Comparison of ENCODE assay signal across 8 mouse cellular contexts in the genomic region with DNA sequence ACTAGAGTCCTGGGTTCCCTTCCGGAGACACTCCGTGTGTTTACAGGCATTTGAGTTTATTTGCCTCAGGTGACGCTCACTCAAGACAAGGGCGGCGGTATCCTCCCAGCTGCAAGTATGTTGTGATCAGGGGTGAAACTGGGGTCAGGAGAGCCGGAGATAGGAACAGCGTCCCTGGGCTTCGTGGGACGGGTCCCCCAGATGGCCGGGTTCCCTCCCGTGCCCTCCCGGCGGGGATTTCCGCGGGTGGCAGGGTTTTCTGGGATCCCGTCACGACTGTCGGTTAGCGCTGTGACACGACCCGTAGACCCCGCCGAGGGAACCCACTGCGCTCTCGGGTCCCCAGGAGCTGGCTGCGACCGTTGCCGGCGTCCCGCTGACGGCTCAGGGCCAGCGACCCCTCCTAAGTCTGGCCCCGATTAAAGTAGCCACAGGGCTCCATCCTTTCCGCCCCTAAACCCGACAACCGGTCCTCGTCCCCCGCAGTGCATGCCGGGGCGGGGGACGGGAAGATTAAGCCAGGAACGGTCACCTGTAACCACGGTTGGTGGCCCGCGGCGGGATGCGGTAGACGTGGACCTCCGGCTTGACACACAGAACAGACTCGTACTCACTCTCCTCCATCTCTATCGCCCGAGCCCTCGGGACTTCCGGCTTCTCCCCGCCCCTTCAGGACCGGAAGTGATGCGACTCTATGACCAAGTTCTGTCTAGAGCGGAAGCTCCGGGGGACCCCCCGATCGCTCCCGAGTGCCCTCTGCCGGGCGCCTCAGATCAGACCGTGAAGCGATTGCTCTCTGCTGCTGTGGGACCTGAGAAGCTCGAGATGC. TPM values are rescaled to one million over a fixed set of nuclear protein-coding genes. Genes with fewer than 3 reads are reported as not detected.
DNase-seq lines count a peak whose midpoint lies in the region; ATAC-seq lines count a peak whose summit lies in the region.

Gene Necap2 (minus strand): TSS at position 677 of the 829 bp plus-strand sequence.

- peak within 1 kb of the TSS; percentile 93 for H3K9ac ChIP-seq in heart, embryonic 14.5 days (ENCODE audit: low read length)
- peak within 1 kb of the TSS; percentile 97 for H3K9ac ChIP-seq in liver, embryonic 13.5 days
- peak within 1 kb of the TSS; percentile 91 for H3K9ac ChIP-seq in stomach, embryonic 16.5 days (ENCODE audit: low read length)

- WGBS in heart, embryonic 14.5 days = under 1% methylated on average over 67 of the region's 67 CpGs
- under 1% methylated on average over 67 of the region's 67 CpGs for WGBS in liver, embryonic 13.5 days (ENCODE audit: insufficient replicate concordance)
- under 1% methylated on average over 67 of the region's 67 CpGs for WGBS in stomach, embryonic 16.5 days

- peak; percentile 89 for ATAC-seq in heart, embryonic 14.5 days (ENCODE audit: insufficient number of reproducible peaks, insufficient read depth, low FRiP score, low read depth)
- ATAC-seq in liver, embryonic 13.5 days (ENCODE audit: low read depth) = peak; percentile 76
- ATAC-seq in stomach, embryonic 16.5 days (ENCODE audit: insufficient read depth, low FRiP score) = peak; percentile 95

- H3K36me3 ChIP-seq in heart, embryonic 14.5 days (ENCODE audit: control insufficient read depth, insufficient read depth, low read length) = peaks cover 18% of the 10 kb centered on the region
- H3K36me3 ChIP-seq in liver, embryonic 13.5 days = peaks cover 29% of the 10 kb centered on the region
- H3K36me3 ChIP-seq in stomach, embryonic 16.5 days (ENCODE audit: control insufficient read depth, insufficient read depth, low read length) = no peaks in the 10 kb centered on the region

- H3K4me1 ChIP-seq in brown adipose tissue, adult 24 weeks (ENCODE audit: control insufficient read depth, insufficient read depth, insufficient read length, low read length) = peaks cover 13% of the 10 kb centered on the region
- H3K4me1 ChIP-seq in heart, embryonic 14.5 days (ENCODE audit: control insufficient read depth in 2 of 2, insufficient read depth in 2 of 2, low read length in 2 of 2) = peaks cover 19 to 34% of the 10 kb centered on the region in 2 experiments
- H3K4me1 ChIP-seq in liver, embryonic 13.5 days (replicated peaks) = peaks cover 49% of the 10 kb centered on the region
- peaks cover 14% of the 10 kb centered on the region for H3K4me1 ChIP-seq in stomach, embryonic 16.5 days (ENCODE audit: control insufficient read depth, insufficient read depth, low read length)

- no peaks in the 10 kb centered on the region for H3K9me3 ChIP-seq in heart, embryonic 14.5 days (ENCODE audit: control insufficient read depth, low read length)
- H3K9me3 ChIP-seq in liver, embryonic 13.5 days (replicated peaks) = no peaks in the 10 kb centered on the region
- H3K9me3 ChIP-seq in stomach, embryonic 16.5 days (replicated peaks; ENCODE audit: control insufficient read depth, low read length) = no peaks in the 10 kb centered on the region

- peak within 1 kb of the TSS; percentile 78 for H3K27ac ChIP-seq in brown adipose tissue, adult 24 weeks (replicated peaks; ENCODE audit: low read depth, low read length)
- H3K27ac ChIP-seq in heart, embryonic 14.5 days (replicated peaks in 1 of 2; ENCODE audit: control insufficient read depth in 1 of 2, insufficient read depth in 1 of 2, low read depth in 2 of 2, low read length in 2 of 2) = peak within 1 kb of the TSS; percentile 29 to 52
- H3K27ac ChIP-seq in liver, embryonic 13.5 days = peak within 1 kb of the TSS; percentile 98
- H3K27ac ChIP-seq in stomach, embryonic 16.5 days (ENCODE audit: low read length) = peak within 1 kb of the TSS; percentile 57; the same call in 1 of the 2 replicates

- DNase-seq in CD4-positive, CD25-positive, alpha-beta regulatory T cell, adult 2 months (ENCODE audit: low read depth, low spot score) = peak; percentile 97
- peak; percentile 66 for DNase-seq in fibroblast of lung, adult 2 months (ENCODE audit: low read depth)
- peak; percentile 96 for DNase-seq in kidney, postnatal 14 days
- peak; percentile 89 for DNase-seq in liver, embryonic 13.5 days
- peak; percentile 96 for DNase-seq in neural tube, embryonic 10.5 days (ENCODE audit: extremely low spot score, low spot score)

- peak within 1 kb of the TSS; percentile 96 for H3K4me2 ChIP-seq in heart, embryonic 14.5 days (ENCODE audit: low read length)
- H3K4me2 ChIP-seq in liver, embryonic 13.5 days = peak within 1 kb of the TSS; percentile 95
- H3K4me2 ChIP-seq in stomach, embryonic 16.5 days (ENCODE audit: low read depth, low read length) = peak within 1 kb of the TSS; percentile 92

- H3K27me3 ChIP-seq in heart, embryonic 14.5 days (ENCODE audit: control insufficient read depth, insufficient read depth, low read length) = no peaks in the 10 kb centered on the region
- no peaks in the 10 kb centered on the region for H3K27me3 ChIP-seq in liver, embryonic 13.5 days
- H3K27me3 ChIP-seq in stomach, embryonic 16.5 days (ENCODE audit: control insufficient read depth, insufficient read depth, low read length) = no peaks in the 10 kb centered on the region

- peak within 1 kb of the TSS; percentile 92 for H3K4me3 ChIP-seq in brown adipose tissue, adult 24 weeks (ENCODE audit: insufficient read depth, low read depth, low read length)
- peak within 1 kb of the TSS; percentile 77 to 97 for H3K4me3 ChIP-seq in heart, embryonic 14.5 days (ENCODE audit: control insufficient read depth in 1 of 2, insufficient read depth in 1 of 2, low read depth in 1 of 2, low read length in 2 of 2)
- peak within 1 kb of the TSS; percentile 98 for H3K4me3 ChIP-seq in liver, embryonic 13.5 days (replicated peaks)
- peak within 1 kb of the TSS; percentile 95 for H3K4me3 ChIP-seq in stomach, embryonic 16.5 days (replicated peaks; ENCODE audit: low read length)

RNA-seq across cellular contexts. Expression of gene Necap2, which starts in this region (rescaled TPM):
- polyA plus RNA-seq in brown adipose tissue, adult 24 weeks (2012; ENCODE audit: insufficient read depth, insufficient read length, missing spikeins) = 24.2 and 29.4 TPM in 2 replicates
- polyA plus RNA-seq in heart, embryonic 14.5 days (2014; fragmentation: Nextera tagmentation; extraction: Ambion mirVana) = 33.1 and 34.2 TPM in 2 replicates
- 119 TPM in 2 replicates for polyA plus RNA-seq in liver, embryonic 13.5 days (2015; fragmentation: Nextera tagmentation; extraction: Ambion mirVana)
- 97.5 and 102 TPM in 2 replicates for polyA plus RNA-seq in stomach, embryonic 16.5 days (2015; fragmentation: Nextera tagmentation; extraction: Ambion mirVana)

Comparison
In these comparisons a context has a peak if more than half of its experiments do, and no peak if none do; other contexts are left out.
1. Peak in every context shown above with its lines: DNase-seq, ATAC-seq, H3K4me3 ChIP-seq and H3K27ac ChIP-seq.
2. H3K27ac ChIP-seq: peak in every context shown above with its lines; median percentile 98 in liver, embryonic 13.5 days; 78 in brown adipose tissue, adult 24 weeks; 57 in stomach, embryonic 16.5 days; 40 in heart, embryonic 14.5 days.